Mouse (Mus musculus): ENCODE data around the gene Dpp8.

DNA sequence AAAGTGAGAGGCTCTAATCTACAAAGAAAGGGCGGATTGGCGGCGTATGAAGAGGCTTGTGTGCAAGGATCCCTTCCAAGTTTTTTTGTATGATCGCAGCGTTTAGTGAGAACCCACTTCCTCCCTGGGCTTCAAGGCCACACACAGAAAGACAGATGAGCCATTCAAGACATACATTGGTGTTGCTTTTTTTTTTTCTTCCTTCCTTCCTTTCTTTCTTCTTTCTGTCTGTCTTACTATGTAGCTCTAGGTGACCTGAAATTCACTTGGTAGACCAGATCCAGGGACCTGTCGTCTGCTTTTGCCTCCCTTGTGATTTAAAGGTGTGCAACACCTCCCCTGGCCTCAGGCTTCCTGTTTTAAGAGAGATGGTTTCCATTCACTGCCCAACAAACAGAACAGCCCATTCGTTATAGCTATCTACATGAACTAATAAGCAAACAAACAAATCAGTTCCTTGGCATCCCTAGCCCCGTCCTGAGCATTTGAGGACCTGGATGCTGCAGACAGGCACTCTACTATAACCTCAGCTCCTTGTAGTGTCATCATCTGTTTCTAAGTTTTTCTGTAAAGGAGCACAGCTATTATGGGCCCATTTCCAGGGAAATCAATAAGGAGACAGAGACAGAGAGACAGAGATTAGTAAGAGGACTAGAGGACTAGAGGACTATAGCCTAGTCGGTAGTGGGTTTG, 10.2 kb upstream of the Dpp8 start:
- TF ChIP-seq POLR2A (IDR thresholded peaks at IDR 0.05; ENCODE audit: insufficient read length, low read depth), result no peak
- no peak for TF ChIP-seq REST (IDR thresholded peaks at IDR 0.05; ENCODE audit: insufficient read depth, insufficient read length)
- no peak for TF ChIP-seq CEBPB (IDR thresholded peaks at IDR 0.05; ENCODE audit: insufficient read depth, poor library complexity, severe bottlenecking)
- TF ChIP-seq MYOD1 (IDR thresholded peaks at IDR 0.05; ENCODE audit: control insufficient read depth in 1 of 3, insufficient read length in 2 of 3, low read depth in 2 of 3), result no peak
- TF ChIP-seq USF1 (IDR thresholded peaks at IDR 0.05; ENCODE audit: low read depth), result no peak
- TF ChIP-seq MAX (IDR thresholded peaks at IDR 0.05; ENCODE audit: low read depth), result no peak
- no peak for TF ChIP-seq TCF12 (IDR thresholded peaks at IDR 0.05; ENCODE audit: insufficient read depth, poor library complexity, severe bottlenecking)
- TF ChIP-seq MYOG (IDR thresholded peaks at IDR 0.05; ENCODE audit: control insufficient read depth in 1 of 3, insufficient read depth in 1 of 3, insufficient read length in 2 of 3, low read depth in 2 of 3), result no peak
- TF ChIP-seq E2F4 (IDR thresholded peaks at IDR 0.05; ENCODE audit: insufficient read depth), result no peak
- TF ChIP-seq POLR2AphosphoS2 (IDR thresholded peaks at IDR 0.05; ENCODE audit: insufficient read length, low read depth), result no peak
- no peak for TF ChIP-seq SRF (IDR thresholded peaks at IDR 0.05; ENCODE audit: control insufficient read depth, insufficient read length, low read depth)
